Mouse (Mus musculus): ENCODE data around the gene Agk.

Gene Agk

GRCm38 (mm10) chr6:40443281-40443928 is 118.4 kb downstream of the Agk start:
- in situ Hi-C loops (cut with MboI, MseI), result no loop called here
